Mouse (Mus musculus) small intestine, adult 2 months (tissue): ENCODE measurements around the gene Atrn.

Experiments used
- CTCF ChIP-seq: fragments of 200-500 bp; IDR thresholded peaks from 2 replicates; pipeline ENCODE4 v1.5.1; 2012; ENCODE audit warnings: low read depth, mild to moderate bottlenecking, control low read depth, inconsistent platforms, low read length, moderate library complexity, mixed read lengths; ENCODE audit not compliant: insufficient replicate concordance, insufficient read length; ENCODE audit errors: extremely low read depth
- POLR2A ChIP-seq: fragments of 200-500 bp; IDR thresholded peaks from 2 replicates; pipeline ENCODE4 v1.6.1; 2012; ENCODE audit warnings: low read depth, mild to moderate bottlenecking, control low read depth, inconsistent platforms, low read length, moderate library complexity

- TF ChIP-seq POLR2A (no peak), CTCF (no peak)
Observed at GRCm38 (mm10) chr2:131009123-131009522, 102.8 kb downstream of the Atrn start.
